Mouse (Mus musculus) embryo, embryonic 10.5 days (tissue): ENCODE measurements around the gene Ypel3.
"Not testable (repeated sequence)": the region's sequence is repeated elsewhere in the genome, so short reads cannot be mapped to it uniquely, and the experiment has no call there.

ENCODE experiments used
- DNase-seq: peaks from one replicate; pipeline ENCODE4 v3.0.0-alpha.2; 2015; ENCODE audit warnings: low spot score

Ypel3 gene

GRCm38 (mm10) chr7:126766201-126766600 is 10.6 kb upstream of the Ypel3 start, which contains the start of gene Gdpd3:
Gdpd3 (plus strand) TSS chr7:126766334.
- no peak for DNase-seq

- no peak for DNase-seq
Observed at GRCm38 (mm10) chr7:126767001-126767400, 9.8 kb upstream of the Ypel3 start.

GRCm38 (mm10) chr7:126770784-126771183 is 6.0 kb upstream of the Ypel3 start:
- DNase-seq, result no peak

DNA sequence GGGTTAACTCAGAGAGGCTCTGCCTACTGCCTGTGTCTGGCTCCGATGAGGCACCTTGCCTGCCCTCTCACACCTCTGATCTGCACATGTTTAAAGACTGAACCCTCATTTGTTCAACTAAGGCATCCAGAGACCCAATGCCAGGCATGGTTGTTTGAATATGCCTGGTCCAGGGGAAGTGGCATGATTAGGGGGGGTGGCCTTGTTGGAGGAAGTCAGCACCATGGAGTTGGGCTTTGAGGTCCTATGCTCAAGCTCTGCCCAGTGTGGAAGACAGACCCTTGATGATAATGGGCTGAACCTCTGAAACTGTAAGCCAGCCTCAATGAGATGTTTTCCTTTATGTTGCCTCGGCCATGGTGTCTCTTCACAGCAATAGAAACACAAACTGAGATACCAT is 3.4 kb upstream of the Ypel3 start:
- no peak for DNase-seq

GRCm38 (mm10) chr7:126774463-126774862 is 2.3 kb upstream of the Ypel3 start:
- no peak for DNase-seq

DNA sequence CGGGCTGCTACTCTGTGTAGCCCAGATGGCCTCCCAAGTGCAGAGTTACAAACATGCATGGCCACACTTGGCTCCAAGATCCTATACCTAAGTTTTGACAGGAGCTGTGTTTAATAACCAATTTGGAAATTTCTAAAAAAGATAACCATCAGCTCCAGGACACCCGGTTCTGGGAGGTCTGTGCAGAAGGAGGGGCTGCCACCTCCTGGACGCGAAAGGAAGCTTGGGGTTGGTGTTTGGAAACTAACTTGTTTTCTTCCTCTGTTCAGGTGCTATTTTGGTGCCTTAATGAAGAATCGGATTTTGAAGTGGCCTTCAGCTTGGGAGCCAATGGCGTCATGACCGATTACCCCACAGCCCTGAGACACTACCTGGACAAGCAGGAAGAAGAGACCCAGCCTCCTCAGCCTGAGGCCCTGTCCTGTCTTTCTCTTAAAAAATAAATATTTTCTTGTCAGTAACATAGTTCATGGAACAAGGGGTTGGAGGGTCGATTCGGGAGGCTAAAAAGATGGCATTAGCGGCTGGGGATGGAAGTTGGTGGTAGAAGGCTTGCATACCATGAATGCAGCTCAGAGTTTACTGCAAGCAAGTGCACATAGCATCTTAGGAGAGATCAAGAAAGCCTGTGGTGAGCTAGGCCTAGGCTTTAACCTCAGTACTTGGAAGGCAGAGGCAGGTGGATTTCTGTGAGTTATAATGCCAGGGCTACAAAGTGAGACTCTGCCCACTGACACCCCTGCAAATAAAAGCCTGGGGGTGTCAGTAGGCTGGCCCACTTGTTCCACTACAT is 1.4 kb upstream of the Ypel3 start:
- DNase-seq, result no peak

DNA sequence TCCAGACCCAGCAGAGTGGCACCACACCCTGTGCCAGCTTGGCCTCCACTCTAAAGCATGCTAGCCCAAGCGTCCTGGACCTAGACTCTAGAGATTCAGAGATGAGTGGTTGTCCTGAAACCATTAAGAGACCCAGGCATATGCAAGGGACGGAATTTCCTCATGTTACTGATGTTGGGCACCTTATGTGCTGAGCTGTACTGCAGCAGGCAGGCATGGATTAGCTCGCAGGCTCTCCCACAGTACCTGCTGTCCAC is 849 bp upstream of the Ypel3 start:
- no peak for DNase-seq

DNA sequence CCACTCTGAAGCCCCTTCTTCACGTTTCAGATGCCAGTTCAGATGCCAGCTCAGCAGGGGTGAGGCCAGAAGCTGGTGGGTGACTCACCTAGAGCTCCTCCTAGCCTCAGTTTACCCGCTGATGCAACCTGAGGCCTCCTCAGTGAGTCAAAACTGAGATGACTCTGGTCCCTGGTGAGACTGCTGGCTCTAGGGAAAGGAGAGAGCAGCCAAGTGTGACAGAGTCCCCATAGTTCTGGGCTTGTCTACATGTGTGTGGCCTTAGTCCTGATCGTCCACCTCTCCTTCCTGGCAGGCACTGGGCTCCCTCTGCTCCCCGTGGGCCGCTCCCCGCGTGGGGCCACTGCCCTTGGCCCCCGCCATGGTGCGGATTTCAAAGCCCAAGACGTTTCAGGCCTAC is 721 bp downstream of the Ypel3 start:
- DNase-seq, result no peak

DNA sequence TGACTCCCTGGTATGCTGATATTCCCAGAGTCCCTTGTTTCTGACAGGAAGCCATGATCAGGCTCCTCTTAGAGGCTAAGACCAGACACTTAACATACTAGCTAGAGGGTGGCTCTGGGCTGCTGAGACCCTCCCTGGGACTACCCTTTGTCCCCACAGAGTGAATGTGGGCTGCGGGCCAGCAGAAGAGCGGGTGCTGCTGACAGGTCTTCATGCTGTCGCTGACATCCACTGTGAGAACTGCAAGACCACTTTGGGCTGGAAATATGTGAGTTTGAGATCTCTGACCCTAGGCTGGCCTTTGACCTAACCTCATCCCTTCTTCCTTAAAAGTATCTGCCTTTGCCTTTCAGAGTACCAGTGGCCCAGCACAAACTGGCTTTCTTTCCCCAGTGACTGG is 1.4 kb downstream of the Ypel3 start:
- DNase-seq, result no peak

DNA sequence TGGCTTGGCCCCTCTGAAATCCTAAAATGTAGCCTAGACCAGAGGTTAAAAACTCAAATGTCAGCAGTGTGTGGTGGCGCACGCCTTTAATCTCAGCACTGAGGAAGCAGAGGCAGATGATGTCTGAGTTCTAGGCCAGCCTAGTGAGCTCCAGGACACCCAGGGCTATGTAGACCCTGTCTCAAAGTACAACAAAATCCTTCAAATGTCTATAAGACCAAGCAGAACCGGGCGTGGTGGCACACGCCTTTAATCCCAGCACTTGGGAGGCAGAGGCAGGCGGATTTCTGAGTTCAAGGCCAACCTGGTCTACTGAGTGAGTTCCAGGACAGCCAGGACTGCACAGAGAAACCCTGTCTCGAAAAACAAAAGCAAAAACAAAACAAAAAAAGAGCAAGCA is 2.3 kb downstream of the Ypel3 start:
- DNase-seq, result not testable (repeated sequence)

DNA sequence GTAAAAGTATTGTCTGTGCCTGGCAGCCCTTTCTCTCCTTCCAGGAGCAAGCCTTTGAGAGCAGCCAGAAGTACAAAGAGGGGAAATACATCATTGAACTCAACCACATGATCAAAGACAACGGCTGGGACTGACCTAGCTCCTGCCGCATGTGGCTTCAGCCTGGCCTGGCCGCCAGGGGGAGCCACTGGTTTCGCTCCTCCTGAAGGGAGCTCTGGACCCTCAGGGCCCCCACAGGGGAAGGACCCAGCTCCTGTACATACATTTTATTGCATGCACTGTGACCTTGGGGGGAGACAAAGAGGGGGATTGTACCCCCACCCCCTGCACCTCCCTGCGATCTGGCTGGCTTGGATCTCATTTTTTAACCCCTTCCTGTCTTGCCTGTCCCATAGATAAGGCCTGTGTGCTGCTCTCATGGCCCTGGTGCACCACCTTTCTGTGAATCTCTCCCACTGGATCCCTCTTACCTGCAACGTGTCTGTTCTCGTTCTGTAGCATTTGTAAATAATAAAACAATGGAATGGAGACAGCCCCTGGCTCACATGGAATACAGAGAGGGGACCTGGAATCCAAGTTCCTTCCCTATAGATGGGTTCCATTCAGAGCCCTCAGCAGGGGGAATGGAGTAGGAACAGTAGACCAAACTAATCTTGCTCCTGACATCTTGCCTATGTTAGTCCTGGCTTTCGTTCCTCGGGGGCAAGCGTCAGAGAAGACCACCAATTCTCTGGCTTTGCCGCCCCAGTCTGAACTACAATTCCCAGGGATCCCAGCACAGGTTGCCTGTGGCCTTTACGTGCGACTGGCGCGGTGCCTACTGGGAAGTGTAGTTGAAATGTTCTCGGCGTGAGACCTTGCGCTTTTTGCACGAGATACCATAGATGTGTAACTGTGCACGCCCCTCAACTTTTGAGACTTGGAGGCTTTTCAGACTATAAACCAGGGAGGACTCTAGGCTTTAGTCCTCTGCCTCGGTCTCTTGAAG is 3.5 kb downstream of the Ypel3 start:
- peak; percentile 94 for DNase-seq

DNA sequence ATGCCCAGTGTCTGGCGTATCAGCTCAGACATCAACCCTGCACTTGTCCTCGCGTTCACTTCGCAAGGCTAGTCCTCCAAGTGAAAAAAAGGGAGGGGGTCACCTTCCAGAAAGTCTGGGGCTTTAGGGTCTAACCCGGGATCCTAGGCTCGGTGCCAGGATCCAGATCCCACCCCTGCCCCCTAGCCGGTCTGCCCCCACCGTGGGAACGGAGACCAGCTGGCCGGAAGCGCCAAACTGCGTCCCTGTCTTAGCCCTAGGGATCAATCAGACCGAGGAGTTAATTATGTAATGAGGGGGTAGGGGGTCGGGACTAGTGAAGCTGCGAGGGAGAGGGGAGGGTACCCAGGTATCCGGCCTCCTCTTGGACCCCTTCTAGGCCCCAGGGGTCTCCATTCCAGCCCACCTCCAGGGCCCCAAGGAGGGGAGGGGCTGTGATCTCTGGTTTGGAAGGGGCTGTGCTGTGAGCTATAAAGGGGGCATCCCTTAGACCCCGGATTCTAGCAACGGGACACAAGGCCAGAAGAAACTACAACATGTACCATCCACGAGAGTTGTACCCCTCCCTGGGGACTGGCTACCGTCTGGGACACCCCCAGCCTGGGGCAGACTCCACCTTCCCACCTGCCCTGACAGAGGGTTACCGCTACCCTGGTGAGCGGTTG is 4.3 kb downstream of the Ypel3 start, which contains the start of gene Tbx6:
TSS of gene Tbx6 (plus strand) at position 513 of the 665 bp plus-strand sequence.
- no peak for DNase-seq

DNA sequence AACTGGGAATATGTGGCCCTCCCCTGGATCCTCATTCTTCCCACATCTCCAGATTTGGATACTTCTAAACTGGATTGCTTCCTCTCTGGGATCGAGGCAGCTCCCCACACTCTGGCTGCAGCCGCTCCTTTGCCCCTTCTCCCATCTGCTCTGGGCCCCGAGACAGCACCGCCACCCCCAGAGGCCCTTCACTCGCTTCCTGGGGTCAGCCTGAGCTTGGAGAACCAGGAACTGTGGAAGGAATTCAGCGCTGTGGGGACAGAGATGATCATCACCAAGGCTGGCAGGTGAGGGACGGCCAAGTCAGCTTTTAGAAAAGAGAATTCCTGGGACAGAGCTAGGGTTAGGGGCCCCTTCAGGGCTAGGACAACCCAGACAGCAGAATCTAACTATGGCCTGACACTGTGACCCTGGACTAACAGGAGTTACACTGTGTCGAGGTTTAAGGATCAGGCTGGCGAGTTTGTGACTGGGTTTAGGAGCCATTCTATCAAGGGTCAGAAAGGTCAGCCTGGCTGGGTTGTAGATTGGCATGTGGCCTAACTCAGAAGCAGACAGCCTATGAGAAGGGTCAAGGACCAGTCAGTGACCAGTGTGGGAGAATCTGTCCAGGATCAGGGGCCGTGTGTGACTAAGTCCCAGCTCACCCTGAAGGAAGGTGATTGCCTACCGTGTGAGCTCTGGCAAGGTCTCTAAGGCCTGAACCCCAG is 5.1 kb downstream of the Ypel3 start:
- DNase-seq, result no peak

DNA sequence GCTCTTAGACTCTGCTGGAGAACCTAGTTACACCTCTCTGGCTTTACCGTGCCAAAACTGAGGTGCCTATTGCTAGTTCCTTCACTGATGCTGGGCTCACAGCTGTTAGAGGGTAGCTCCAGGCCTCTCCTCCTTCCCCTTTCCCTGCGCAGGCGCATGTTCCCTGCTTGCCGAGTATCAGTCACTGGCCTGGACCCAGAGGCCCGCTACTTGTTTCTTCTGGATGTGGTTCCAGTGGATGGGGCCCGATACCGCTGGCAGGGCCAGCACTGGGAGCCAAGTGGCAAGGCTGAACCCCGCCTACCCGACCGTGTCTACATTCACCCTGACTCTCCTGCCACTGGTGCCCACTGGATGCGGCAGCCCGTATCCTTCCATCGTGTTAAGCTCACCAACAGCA is 5.9 kb downstream of the Ypel3 start:
- DNase-seq, result no peak

DNA sequence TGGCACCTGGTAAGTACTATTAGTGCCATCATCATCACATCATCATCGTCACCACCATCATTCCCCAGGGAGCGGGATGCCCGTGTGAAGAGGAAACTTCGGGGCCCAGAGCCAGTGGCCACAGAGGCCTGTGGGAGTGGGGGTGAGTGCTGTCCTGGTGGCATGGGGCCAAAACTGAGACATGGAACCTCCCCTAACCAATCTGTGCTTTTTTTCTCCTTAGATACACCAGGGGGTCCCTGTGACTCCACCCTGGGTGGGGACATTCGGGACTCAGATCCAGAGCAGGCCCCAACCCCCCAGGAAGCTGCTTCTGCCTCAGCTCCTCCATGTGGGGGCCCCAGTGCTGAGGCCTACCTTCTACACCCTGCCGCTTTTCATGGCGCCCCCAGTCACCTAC is 7.7 kb downstream of the Ypel3 start:
- DNase-seq, result no peak

GRCm38 (mm10) chr7:126785056-126785455 is 8.3 kb downstream of the Ypel3 start:
- DNase-seq, result no peak

GRCm38 (mm10) chr7:126786142-126786541 is 9.4 kb downstream of the Ypel3 start:
- DNase-seq, result no peak

- no peak for DNase-seq
Observed at GRCm38 (mm10) chr7:126789141-126789540, 12.4 kb downstream of the Ypel3 start.

- DNase-seq, result peak; percentile 99
Observed at GRCm38 (mm10) chr7:126791851-126792720, 15.3 kb downstream of the Ypel3 start, which contains the start of gene Ppp4c. Ppp4c (minus strand) TSS chr7:126792496.

DNA sequence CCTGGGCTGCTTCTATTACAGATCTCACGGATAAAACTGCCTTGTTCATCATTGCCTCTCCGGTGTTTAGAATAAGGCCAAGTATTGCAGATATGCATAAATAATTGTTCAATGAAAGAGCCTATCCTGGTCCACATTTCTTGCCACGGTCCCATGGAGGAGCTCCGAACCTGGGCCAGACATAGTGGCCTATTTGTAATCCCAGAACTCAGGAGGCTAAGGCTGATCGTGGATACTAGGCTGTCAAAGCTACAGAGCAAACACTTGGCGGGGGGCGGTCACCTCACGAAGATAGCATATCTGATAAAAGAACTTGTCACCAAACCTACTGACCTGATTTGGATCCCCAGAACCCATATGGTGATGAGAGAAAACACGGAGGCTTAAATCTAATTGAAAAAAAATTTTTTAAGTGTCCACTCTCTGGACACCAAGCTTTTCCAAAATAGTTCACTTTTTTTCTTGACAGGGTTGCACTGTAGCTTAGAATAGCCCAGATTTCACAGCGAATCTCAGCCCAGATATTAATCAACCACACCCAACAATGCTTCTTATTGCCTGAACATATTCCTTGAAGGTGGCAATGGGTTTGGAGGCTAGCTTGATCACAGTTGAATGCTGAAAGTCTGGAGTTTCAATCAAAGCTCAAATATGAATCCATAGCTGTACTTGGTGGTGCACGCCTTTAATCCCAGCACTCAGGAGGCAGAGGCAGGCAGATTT is 16.1 kb downstream of the Ypel3 start:
- no peak for DNase-seq
